Mouse (Mus musculus) embryonic stem cell, embryonic (primary cell): ENCODE measurements around the gene Dlec1.

Source experiments
- CTCF ChIA-PET, 4 experiments: fragments of 300-600 bp in 2 of 4; fragments of 350-600 bp in 2 of 4; sonication (Branson Sonifier 250); formaldehyde crosslinking; loops; one replicate each; lab custom pipeline; 2022; ENCODE audit warnings: inconsistent platforms in 2 of 4; lab: Charles Lee
- POLR2A ChIA-PET, 4 experiments: fragments of 300-600 bp in 2 of 4; fragments of 350-600 bp in 2 of 4; sonication (Branson Sonifier 250); formaldehyde crosslinking; loops; one replicate each; lab custom pipeline; 2022; ENCODE audit warnings: antibody characterized with exemption in 4 of 4, inconsistent platforms in 1 of 4; lab: Charles Lee

The Dlec1 gene

DNA sequence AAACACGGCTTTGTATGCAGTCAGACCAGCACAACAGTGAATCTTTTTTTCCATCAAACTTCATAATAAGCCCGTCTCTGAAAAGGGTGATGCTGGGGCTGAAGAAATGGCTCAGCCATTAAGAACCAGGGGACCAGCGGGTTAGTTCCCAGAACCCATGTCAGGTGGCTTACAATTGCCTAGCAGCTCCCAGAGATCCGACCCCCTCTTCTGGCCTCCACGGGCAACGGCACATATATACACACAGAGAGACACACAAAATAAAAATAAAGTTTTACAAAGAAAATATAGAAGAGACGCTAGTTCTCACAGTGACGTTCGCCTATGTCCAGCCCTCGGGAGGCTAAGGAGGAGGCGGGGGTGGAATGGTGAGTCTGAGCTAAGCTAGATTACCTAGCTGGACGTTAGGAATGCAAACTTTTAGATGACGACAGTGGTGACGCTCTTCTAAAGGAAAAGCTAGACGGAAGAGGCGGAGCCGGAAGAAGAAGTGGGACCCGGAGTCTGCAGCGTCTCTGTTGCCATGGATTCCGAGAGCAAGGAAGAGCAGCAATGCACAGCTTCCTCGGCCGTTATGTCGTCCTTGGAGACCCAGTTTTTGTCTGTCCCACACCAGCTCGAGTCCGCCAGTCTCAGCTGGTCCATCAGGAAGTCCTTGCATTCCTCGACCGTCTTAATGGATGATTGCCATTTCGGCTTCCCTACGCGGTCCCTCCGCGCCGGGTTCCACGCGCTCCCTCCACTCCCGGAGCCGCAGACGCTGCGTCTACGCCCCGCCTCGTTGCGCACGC, at the start of gene Dlec1:
Gene Dlec1, plus strand, starts transcription at position 487 of the 791 bp plus-strand sequence.
- POLR2A ChIA-PET, result interaction anchor here in 3 of 4 experiments (0.6 to 1.9 kb wide), 16 partner anchors 9 to 239 kb away, joined by 3 to 7 read pairs (median 4); partner anchors contain the start of genes Myd88 (in 2 of the 3) and Plcd1 (in 1 of the 3)
- CTCF ChIA-PET, result interaction anchor here in 3 of 4 experiments (0.6 to 1.9 kb wide), 15 partner anchors 9 to 1039 kb away, joined by 3 to 13 read pairs (median 3); partner anchors contain the start of genes Plcd1 (in 3 of the 3), Acvr2b (in 1 of the 3) and Vill (in 1 of the 3)

- CTCF ChIA-PET, result interaction anchor here in 1 of 4 experiments (0.6 kb wide), 1 partner anchor 752 kb away, joined by 6 read pairs; no protein-coding TSS in a partner anchor
- POLR2A ChIA-PET, result no interaction called here
These were observed 48.2 kb upstream of the Dlec1 start for GRCm38 (mm10) chr9:119053964-119054576.

DNA sequence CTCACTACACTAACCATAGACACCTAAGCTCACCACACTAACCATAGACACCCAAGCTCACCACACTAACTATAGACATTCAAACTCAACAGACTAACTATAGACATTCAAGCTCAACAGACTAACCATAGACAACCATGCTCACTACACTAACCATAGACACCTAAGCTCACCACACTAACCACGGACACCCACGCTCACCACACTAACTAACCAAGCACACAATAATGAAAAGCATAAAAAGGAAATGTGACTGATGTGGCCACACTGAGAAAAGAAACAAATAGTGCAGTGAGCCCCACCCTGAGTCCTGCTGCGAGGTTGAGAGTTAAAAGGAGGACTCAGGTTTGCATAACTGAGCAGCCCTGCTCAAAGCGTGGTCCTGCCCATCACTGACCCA, 46.9 kb upstream of the Dlec1 start:
- POLR2A ChIA-PET, result interaction anchor here in 2 of 4 experiments (1.0 to 1.4 kb wide), 2 partner anchors 15 to 389 kb away, joined by 3 read pairs; partner anchors contain the start of gene Exog (in 1 of the 2)

GRCm38 (mm10) chr9:119058245-119058644, 44.0 kb upstream of the Dlec1 start:
- CTCF ChIA-PET, result no interaction called here
- POLR2A ChIA-PET, result no interaction called here

More for the DNA sequence above, 46.9 kb upstream of the Dlec1 start:
- CTCF ChIA-PET, result interaction anchor here in 1 of 4 experiments (0.6 kb wide), 1 partner anchor 18 kb away, joined by 5 read pairs; no protein-coding TSS in a partner anchor

DNA sequence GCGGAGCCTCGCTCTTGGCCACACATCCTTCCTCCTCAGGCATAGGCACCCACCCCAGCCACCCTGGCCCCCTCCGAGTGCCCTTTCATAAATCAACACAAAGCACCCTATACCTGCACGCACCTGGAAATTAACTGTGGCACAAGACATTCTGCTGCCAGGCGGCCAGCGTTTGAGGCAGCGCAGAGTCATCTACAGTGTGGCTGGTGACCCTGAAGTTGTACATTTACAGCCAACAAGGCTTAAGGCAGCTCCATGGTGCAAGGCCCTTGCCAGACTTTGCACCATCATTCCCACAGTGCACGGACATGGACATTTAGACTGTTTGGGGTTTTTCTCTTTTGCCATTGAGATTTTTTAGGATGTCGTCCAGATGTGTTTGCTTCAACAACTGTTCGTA, 41.6 kb upstream of the Dlec1 start:
- POLR2A ChIA-PET, result no interaction called here
- CTCF ChIA-PET, result interaction anchor here in 1 of 4 experiments (0.5 kb wide), 1 partner anchor 283 kb away, joined by 7 read pairs; no protein-coding TSS in a partner anchor

DNA sequence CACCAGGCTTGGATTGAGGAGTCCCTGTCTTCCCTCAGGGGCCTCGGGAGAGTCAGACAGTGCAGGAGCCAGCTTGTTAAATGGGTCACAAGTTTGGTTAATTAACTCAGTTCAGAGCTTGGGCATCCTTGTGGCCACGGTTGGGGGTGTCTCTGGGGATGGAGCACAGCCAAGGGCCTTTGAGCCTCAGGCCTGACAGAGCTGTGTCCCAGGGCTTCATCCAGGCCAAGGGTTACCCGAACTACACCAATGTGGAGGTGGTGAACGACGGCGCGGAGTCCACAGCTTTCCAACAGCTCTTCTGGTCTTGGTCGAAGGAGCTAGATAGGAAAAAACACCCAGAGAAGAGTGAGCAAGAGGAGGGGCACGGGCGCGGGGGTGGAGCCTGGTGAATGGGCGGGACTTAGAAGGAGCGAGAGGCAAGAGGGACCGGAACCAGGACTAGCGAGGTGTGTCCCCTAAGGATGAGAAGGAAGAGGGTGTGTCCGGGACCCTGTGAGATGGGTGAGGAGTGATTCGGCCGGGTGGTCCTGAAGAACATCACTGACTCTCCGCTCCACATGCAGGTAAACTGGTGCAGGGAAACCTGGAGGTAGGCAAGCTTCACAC, 39.1 kb upstream of the Dlec1 start:
- CTCF ChIA-PET, result interaction anchor here in 3 of 4 experiments (0.7 to 2.3 kb wide), 7 partner anchors 78 to 586 kb away, joined by 3 to 15 read pairs (median 7); no protein-coding TSS in a partner anchor
- POLR2A ChIA-PET, result interaction anchor here in 3 of 4 experiments (0.5 to 1.6 kb wide), 6 partner anchors 8 to 790 kb away, joined by 3 to 5 read pairs (median 3); no protein-coding TSS in a partner anchor

DNA sequence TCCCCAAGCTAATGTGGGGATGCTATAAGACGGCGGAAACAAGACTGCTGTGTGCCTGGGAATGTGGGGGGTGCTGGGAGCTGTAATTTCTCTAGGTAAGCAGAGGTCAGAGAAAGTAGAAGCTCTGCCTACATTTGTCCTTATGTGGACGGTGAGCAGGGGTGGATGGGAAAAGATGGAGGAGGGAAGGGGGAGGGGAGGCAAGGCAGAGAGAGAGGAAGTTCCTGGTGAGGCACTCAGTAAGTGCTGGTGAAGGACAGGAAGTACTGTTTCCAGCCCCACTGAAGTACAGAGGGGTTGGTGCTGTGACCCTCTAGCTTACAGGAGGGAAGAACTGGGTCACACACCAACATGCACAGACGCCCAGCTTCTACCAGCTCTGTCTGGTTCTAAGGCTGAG, 38.0 kb upstream of the Dlec1 start:
- POLR2A ChIA-PET, result interaction anchor here (0.6 to 1.6 kb wide), 6 partner anchors 18 to 913 kb away, joined by 3 to 6 read pairs (median 4); no protein-coding TSS in a partner anchor

DNA sequence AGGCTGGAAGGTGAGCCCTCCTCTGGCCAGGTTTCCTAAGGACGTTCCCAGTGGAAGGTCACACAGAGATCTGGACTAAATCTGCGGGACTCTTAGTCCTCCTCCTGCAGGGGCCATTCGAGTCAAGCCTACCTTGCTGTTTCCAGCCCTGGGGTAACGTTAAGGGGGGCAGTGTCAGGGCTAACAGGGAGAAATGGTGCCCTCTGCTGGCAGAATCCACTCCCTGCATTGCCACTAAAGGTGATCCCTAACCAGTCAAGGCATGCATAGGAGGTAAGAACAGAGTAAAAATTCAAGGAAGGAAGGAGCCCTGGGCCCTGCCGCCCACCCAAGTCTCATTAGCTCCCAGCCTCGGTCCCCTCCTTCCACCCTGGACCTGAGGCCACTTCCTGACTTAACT, 34.7 kb upstream of the Dlec1 start:
- ChIA-PET CTCF (interaction anchor here in 2 of 4 experiments (1.0 to 1.8 kb wide), 2 partner anchors 147 to 153 kb away, joined by 4 to 6 read pairs; no protein-coding TSS in a partner anchor), POLR2A (interaction anchor here in 1 of 4 experiments (1.0 kb wide), 1 partner anchor 15 kb away, joined by 3 read pairs; no protein-coding TSS in a partner anchor)

More for the DNA sequence above, 38.0 kb upstream of the Dlec1 start:
- CTCF ChIA-PET, result interaction anchor here in 3 of 4 experiments (0.5 to 2.3 kb wide), 4 partner anchors 19 to 144 kb away, joined by 3 to 15 read pairs (median 6); no protein-coding TSS in a partner anchor

DNA sequence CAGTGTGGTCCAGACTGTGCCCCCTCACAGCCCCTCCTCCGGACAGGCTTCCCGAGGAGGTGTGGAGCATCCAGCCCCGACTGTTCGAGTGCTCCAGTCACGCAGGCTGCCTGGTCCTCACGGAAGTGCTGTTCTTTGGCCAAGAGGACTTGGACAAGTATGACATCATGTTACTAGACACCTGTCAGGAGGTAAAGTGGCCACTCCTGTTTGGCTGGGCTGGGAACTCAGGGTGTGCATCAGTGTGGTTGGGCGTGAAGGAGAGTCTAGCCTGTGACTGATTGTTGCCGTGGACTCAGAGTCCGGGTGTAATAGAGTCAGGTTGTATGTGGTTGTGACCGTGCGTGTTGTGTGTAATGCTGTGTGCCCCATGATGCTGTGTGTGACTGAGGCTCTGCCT, 34.0 kb upstream of the Dlec1 start:
- CTCF ChIA-PET, result interaction anchor here in 3 of 4 experiments (1.0 to 1.8 kb wide), 5 partner anchors 147 to 153 kb away, joined by 3 to 13 read pairs (median 4); no protein-coding TSS in a partner anchor
- POLR2A ChIA-PET, result interaction anchor here in 1 of 4 experiments (1.0 kb wide), 1 partner anchor 15 kb away, joined by 3 read pairs; no protein-coding TSS in a partner anchor

- ChIA-PET CTCF (interaction anchor here in 1 of 4 experiments (0.6 kb wide), 1 partner anchor 44 kb away, joined by 3 read pairs; no protein-coding TSS in a partner anchor), POLR2A (no interaction called here)
These were observed 32.0 kb upstream of the Dlec1 start for GRCm38 (mm10) chr9:119070173-119070825.

DNA sequence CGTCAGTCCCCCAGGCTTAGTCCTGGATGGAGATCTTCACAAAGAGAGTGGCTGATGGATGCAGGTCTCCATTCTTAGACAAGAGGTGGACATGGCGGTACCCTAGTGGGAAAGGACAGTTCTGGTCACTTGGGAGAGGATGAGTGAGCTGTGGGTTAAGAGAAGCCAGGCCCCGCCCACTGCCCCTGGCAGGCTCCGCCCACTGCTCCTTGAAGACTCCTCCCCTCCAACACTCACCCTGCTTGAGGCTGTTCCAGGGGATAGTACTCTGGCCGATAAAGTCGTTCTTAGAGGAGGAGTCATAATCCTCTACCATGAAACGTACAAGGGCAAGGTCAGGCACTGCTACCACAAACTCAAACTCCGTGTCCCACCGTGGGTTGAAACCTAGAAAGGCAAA, 30.5 kb upstream of the Dlec1 start:
- ChIA-PET POLR2A (interaction anchor here in 3 of 4 experiments (0.8 to 1.6 kb wide), 8 partner anchors 8 to 151 kb away, joined by 3 to 4 read pairs (median 4); no protein-coding TSS in a partner anchor), CTCF (interaction anchor here in 3 of 4 experiments (0.6 to 1.2 kb wide), 5 partner anchors 22 to 158 kb away, joined by 3 to 5 read pairs (median 4); no protein-coding TSS in a partner anchor)

GRCm38 (mm10) chr9:119073184-119073895, 28.9 kb upstream of the Dlec1 start:
- POLR2A ChIA-PET, result interaction anchor here in 3 of 4 experiments (0.6 to 3.6 kb wide), 8 partner anchors 10 to 315 kb away, joined by 3 to 10 read pairs (median 4); partner anchors contain the start of genes Ctdspl (in 1 of the 3) and Plcd1 (in 1 of the 3)
- CTCF ChIA-PET, result interaction anchor here in 2 of 4 experiments (0.6 to 0.7 kb wide), 3 partner anchors 15 to 247 kb away, joined by 3 to 9 read pairs (median 5); no protein-coding TSS in a partner anchor

DNA sequence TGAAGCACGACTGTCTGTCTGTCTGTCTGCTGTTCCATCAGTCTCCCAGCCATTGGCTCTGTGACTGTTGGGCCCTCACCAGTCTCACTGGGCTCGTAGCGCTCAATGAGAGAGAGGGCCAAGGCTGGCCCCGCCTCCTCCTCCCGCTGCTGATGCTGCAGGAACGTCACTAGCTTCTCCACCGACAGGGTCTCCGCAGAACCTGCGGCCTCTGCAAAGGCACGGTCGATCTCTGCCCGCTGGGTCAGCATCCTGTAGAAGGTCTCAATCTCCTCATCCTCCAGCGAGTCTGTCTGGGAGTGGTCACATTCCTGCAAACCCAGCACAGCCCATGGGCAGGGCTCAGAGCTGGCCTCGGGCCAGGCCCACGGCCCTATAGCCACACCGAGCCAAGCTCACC, 26.6 kb upstream of the Dlec1 start:
- ChIA-PET POLR2A (interaction anchor here in 2 of 4 experiments (0.6 to 3.6 kb wide), 6 partner anchors 8 to 1025 kb away, joined by 3 to 10 read pairs (median 6); partner anchors contain the start of gene Ctdspl (in 1 of the 2)), CTCF (interaction anchor here in 1 of 4 experiments (1.4 kb wide), 1 partner anchor 155 kb away, joined by 4 read pairs; no protein-coding TSS in a partner anchor)

- POLR2A ChIA-PET, result interaction anchor here in 1 of 4 experiments (0.9 to 1.6 kb wide), 2 partner anchors 8 to 10 kb away, joined by 3 to 4 read pairs; no protein-coding TSS in a partner anchor
- CTCF ChIA-PET, result interaction anchor here in 2 of 4 experiments (0.6 to 0.7 kb wide), 2 partner anchors 54 to 346 kb away, joined by 3 read pairs; no protein-coding TSS in a partner anchor
These were observed 22.1 kb upstream of the Dlec1 start for GRCm38 (mm10) chr9:119080040-119080675.

GRCm38 (mm10) chr9:119082039-119082438, 20.2 kb upstream of the Dlec1 start:
- ChIA-PET POLR2A (interaction anchor here in 3 of 4 experiments (0.6 to 2.7 kb wide), 17 partner anchors 9 to 475 kb away, joined by 3 to 14 read pairs (median 4); partner anchors contain the start of genes Dlec1 (in 2 of the 3), Plcd1 (in 2 of the 3) and Oxsr1 (in 1 of the 3)), CTCF (interaction anchor here in 2 of 4 experiments (0.6 to 1.6 kb wide), 2 partner anchors 161 to 831 kb away, joined by 3 to 4 read pairs; no protein-coding TSS in a partner anchor)
